Mouse (Mus musculus): ENCODE measurements around the gene Sdr9c7. TPM values are rescaled to one million over a fixed set of nuclear protein-coding genes. Genes with fewer than 3 reads are reported as not detected.
"Not testable (repeated sequence)": the region's sequence is repeated elsewhere in the genome, so short reads cannot be mapped to it uniquely, and the experiment has no call there.

Sdr9c7 gene
- polyA plus RNA-seq, 1 experiment from 2014 or later, result not detected

GRCm38 (mm10) chr10:127917651-127918050 is 19.3 kb downstream of the Sdr9c7 start:
- Histone ChIP-seq H3K4me1 (no peaks in the 10 kb centered on the region), H3K27ac (no peak overlapping the region), H3K4me2 (replicated peaks) (no peak overlapping the region), H3K4me3 (no peak overlapping the region), H3K9me3 (no peaks in the 10 kb centered on the region), H3K36me3 (no peaks in the 10 kb centered on the region), H3K27me3 (no peaks in the 10 kb centered on the region), H3K9ac (no peak overlapping the region)
- WGBS, result 93% methylated on average over 5 of the region's 5 CpGs
- ATAC-seq (ENCODE audit: low FRiP score, low read depth), result no peak

GRCm38 (mm10) chr10:127922241-127922640 is 23.9 kb downstream of the Sdr9c7 start:
- no peaks in the 10 kb centered on the region for H3K9me3 ChIP-seq
- H3K27me3 ChIP-seq, result no peaks in the 10 kb centered on the region
- peaks cover 4% of the 10 kb centered on the region for H3K4me1 ChIP-seq
- H3K27ac ChIP-seq, result no peak overlapping the region
- no peak overlapping the region for H3K4me3 ChIP-seq
- no peak for ATAC-seq (ENCODE audit: low FRiP score, low read depth)
- H3K4me2 ChIP-seq (replicated peaks), result no peak overlapping the region
- WGBS, result 64% methylated on average over 1 of the region's 1 CpGs
- H3K36me3 ChIP-seq, result no peaks in the 10 kb centered on the region
- no peak overlapping the region for H3K9ac ChIP-seq

GRCm38 (mm10) chr10:127923024-127923423 is 24.7 kb downstream of the Sdr9c7 start:
- Histone ChIP-seq H3K4me1 (peaks cover 4% of the 10 kb centered on the region), H3K4me3 (no peak overlapping the region), H3K9ac (no peak overlapping the region), H3K4me2 (replicated peaks) (no peak overlapping the region), H3K9me3 (no peaks in the 10 kb centered on the region), H3K36me3 (no peaks in the 10 kb centered on the region), H3K27ac (no peak overlapping the region), H3K27me3 (no peaks in the 10 kb centered on the region)
- WGBS, result 84% methylated on average over 8 of the region's 8 CpGs
- ATAC-seq (ENCODE audit: low FRiP score, low read depth), result no peak

DNA sequence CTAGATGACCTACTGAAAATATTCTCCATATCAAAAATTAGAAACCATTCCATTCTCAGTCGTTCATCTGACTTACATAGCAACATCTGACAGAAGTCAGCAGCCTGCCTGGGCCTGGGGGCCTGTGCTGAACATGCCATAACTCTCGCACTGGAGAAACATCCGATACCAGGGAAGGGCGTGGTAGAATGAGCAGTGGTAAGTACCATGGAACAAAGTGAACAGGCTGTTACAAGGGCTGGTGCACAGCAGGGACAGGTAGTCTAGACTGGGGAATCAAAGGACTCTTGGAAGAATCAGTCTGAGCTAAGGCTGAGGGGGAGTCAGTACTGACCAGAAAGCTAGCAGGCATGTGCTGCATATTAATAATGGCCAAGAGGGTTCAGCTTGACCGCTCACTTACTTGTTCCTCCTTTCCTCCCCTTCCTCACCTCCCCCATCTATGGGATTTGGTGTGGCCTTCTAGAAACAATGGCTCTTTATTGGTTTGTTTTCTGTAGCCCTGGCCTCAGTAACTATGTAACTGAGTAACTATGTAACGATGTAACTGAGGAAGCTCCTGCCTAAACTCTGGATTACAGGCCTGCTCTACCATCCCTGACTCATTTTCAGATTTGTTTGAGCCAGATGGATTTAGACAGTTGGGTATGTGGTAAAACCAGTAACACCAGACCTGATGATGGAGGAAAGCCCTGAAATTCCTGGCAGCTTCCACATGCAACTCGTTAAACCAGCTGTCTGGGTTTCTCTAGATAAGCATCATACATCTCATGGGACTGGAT is 26.5 kb downstream of the Sdr9c7 start:
- Histone ChIP-seq H3K36me3 (no peaks in the 10 kb centered on the region), H3K9me3 (no peaks in the 10 kb centered on the region), H3K4me1 (peaks cover 4% of the 10 kb centered on the region), H3K4me3 (no peak overlapping the region), H3K27me3 (no peaks in the 10 kb centered on the region), H3K27ac (no peak overlapping the region), H3K4me2 (replicated peaks) (no peak overlapping the region), H3K9ac (no peak overlapping the region)
- WGBS, result 64% methylated on average over 7 of the region's 7 CpGs
- ATAC-seq (ENCODE audit: low FRiP score, low read depth), result no peak

DNA sequence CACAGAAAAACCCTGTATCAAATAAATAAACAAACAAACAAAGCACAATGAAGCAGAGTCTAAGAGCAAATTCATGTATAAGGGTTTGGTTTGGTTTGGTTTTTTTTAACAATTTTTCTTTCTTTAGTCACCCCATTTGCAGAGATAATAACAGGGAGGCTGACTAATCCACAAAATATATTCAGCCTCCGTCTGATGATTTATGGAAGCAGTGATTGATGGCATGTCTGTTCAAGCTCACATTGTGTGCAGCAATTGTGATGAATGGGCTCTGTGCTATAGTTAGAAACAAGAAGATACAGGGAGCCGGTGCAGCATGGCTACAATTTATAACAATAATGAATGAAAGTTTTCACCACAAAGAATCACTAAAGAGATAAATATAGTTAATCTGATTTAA is 29.4 kb downstream of the Sdr9c7 start:
- H3K4me3 ChIP-seq, result no peak overlapping the region
- ATAC-seq (ENCODE audit: low FRiP score, low read depth), result no peak
- no peak overlapping the region for H3K4me2 ChIP-seq (replicated peaks)
- no peaks in the 10 kb centered on the region for H3K27me3 ChIP-seq
- WGBS, result 83% methylated on average over 2 of the region's 2 CpGs
- no peak overlapping the region for H3K9ac ChIP-seq
- H3K9me3 ChIP-seq, result 0 out of 2 replicates have a peak, but pooled peaks cover 5% of the 10 kb centered on the region
- H3K4me1 ChIP-seq, result peaks cover 4% of the 10 kb centered on the region
- no peaks in the 10 kb centered on the region for H3K36me3 ChIP-seq
- H3K27ac ChIP-seq, result no peak overlapping the region

DNA sequence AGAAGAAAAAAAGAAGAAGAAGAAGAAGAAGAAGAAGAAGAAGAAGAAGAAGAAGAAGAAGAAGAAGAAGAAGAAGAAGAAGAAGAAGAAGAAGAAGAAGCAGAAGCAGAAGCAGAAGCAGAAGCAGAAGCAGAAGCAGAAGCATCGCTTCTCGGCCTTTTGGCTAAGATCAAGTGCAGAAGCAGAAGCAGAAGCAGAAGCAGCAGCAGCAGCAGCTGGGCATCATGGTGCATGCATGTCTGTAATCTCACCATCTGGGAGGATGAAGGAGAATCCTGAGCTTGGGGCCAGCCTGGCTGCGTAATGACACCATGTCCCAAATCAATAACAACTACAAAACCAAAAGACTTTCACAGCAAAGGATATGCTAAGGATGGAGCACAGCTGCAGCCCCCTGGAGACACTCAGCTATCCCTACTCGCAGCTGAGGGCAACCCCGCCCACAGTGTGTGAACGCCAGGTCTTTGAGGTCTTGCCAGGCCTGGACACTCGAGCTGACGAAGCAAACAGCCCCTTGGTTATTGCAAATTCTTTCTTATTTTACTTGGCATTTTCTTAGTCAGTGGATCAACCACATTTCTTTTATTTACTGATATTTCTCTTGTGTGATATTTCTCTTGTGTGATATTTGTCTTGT is 34.1 kb downstream of the Sdr9c7 start:
- H3K4me1 ChIP-seq, result no peaks in the 10 kb centered on the region
- H3K9ac ChIP-seq, result no peak overlapping the region

GRCm38 (mm10) chr10:127936271-127936670 is 38.0 kb downstream of the Sdr9c7 start:
- Histone ChIP-seq H3K27ac (no peak overlapping the region), H3K4me2 (replicated peaks) (no peak overlapping the region), H3K9ac (no peak overlapping the region), H3K4me1 (no peaks in the 10 kb centered on the region), H3K4me3 (no peak overlapping the region), H3K36me3 (no peaks in the 10 kb centered on the region), H3K9me3 (no peaks in the 10 kb centered on the region; the same call in 1 of the 2 replicates), H3K27me3 (no peaks in the 10 kb centered on the region)
- no peak for ATAC-seq (ENCODE audit: low FRiP score, low read depth)
- WGBS, result 79% methylated on average over 8 of the region's 8 CpGs

More for the DNA sequence above, 34.1 kb downstream of the Sdr9c7 start:
- ATAC-seq (ENCODE audit: low FRiP score, low read depth), result no peak
- no peak overlapping the region for H3K4me2 ChIP-seq (replicated peaks)
- no peaks in the 10 kb centered on the region for H3K27me3 ChIP-seq
- WGBS, result 64% methylated on average over 8 of the region's 8 CpGs
- H3K4me3 ChIP-seq, result no peak overlapping the region
- H3K9me3 ChIP-seq, result 0 out of 2 replicates have a peak, but pooled peaks cover 5% of the 10 kb centered on the region
- H3K27ac ChIP-seq, result no peak overlapping the region
- H3K36me3 ChIP-seq, result no peaks in the 10 kb centered on the region

DNA sequence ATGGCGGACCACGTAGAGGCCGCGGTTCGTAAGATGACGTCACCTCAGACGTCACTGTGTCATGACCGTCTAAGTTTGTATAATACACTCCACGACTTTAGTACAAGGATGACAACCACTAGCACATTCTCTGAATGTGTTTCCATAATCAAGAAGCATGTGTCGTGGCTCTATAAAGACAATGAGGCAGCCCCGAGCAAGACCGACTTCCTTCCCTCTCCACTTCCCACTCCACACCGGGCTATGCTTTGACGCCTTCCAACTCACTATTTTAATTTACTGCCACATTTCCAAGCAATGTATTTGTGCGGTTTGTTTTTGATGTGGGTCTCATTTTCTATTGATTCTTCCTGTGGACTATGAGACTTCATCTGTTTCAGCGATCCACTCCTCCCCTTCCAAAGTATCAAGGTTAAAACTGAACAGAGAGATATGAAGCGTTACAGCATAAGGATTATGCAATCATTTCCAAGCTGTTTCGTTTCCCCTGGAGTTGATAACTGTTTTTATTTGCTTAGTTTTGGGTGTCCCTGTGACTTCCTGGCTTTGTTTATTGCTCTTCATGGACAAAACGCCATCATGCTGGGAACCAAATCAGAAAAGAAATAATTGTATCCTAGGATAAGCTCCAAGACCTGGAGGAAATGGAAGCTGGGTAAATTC is 38.6 kb downstream of the Sdr9c7 start:
- Histone ChIP-seq H3K9ac (no peak overlapping the region), H3K9me3 (no peaks in the 10 kb centered on the region; the same call in 1 of the 2 replicates), H3K36me3 (no peaks in the 10 kb centered on the region), H3K4me2 (replicated peaks) (no peak overlapping the region), H3K27ac (no peak overlapping the region), H3K27me3 (no peaks in the 10 kb centered on the region), H3K4me3 (no peak overlapping the region), H3K4me1 (no peaks in the 10 kb centered on the region)
- ATAC-seq (ENCODE audit: low FRiP score, low read depth), result no peak
- WGBS, result 85% methylated on average over 19 of the region's 19 CpGs

DNA sequence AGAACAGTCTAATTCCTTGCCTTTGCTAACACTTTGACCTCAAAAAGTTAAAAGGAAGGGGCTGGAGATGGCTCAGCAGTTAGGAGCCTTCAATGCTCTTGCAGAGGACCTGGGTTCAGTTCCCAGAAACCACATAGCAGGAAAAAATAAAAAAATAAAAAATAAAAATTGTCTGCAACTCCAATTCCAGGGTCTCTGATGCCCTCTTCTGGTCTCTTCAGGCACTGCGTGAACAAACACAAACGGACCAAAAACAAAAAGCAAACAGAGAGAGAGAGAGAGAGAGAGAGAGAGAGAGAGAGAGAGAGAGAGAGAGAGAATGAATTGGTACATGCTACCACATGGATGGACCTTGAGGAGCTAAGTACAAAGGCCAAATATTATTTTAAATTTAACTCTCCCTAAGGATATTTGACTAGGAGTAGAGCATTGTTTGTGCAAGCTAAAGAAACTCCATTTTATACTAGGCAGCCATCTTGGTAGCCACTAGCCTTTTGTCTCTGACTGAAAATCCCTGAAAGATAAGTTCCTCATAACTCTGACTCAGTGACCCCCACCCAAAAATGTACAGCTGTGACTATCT is 39.2 kb downstream of the Sdr9c7 start:
- H3K4me3 ChIP-seq, result no peak overlapping the region
- H3K27me3 ChIP-seq, result no peaks in the 10 kb centered on the region
- no peaks in the 10 kb centered on the region for H3K4me1 ChIP-seq
- 1% methylated on average over 2 of the region's 2 CpGs for WGBS
- H3K27ac ChIP-seq, result no peak overlapping the region
- no peaks in the 10 kb centered on the region for H3K36me3 ChIP-seq
- no peak overlapping the region for H3K9ac ChIP-seq
- H3K4me2 ChIP-seq (replicated peaks), result no peak overlapping the region
- H3K9me3 ChIP-seq, result no peaks in the 10 kb centered on the region; the same call in 1 of the 2 replicates
- no peak for ATAC-seq (ENCODE audit: low FRiP score, low read depth)

- not testable (repeated sequence) for H3K9me3 ChIP-seq; H3K4me1 ChIP-seq; H3K9ac ChIP-seq; H3K36me3 ChIP-seq; H3K4me3 ChIP-seq; ATAC-seq (ENCODE audit: low FRiP score, low read depth); H3K27me3 ChIP-seq; H3K27ac ChIP-seq; H3K4me2 ChIP-seq (replicated peaks)
- 94% methylated on average over 10 of the region's 10 CpGs for WGBS
Measured at GRCm38 (mm10) chr10:127939667-127940066, 41.3 kb downstream of the Sdr9c7 start.

DNA sequence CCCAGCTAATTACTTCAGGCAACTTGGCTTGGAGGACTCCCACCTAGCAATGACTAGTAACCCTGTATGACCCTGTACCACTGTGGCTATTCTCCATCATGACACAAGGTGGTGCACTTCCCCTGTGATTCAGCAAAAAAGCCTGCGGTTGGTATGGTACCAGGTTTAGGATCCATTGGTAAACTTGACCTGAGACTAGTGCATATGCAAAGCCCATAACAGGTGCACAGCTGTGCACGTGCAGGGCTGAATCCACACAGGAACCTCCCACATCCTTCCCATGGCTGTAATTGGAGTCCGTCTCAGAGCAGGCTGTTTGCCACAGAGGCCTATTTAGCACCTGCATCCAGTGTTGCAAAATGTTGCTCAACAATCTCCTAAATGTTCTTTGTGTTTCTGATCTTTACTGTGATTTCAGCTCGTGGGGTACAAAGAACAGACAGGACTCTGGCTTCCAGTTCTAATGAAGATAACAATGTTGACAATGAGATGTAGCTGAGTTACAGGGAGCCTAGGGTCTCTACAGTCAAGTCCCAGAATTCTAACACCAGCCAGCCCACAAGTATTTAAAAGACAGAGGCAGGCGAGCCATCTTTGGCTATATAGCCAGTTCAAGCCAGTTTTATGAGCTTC is 47.2 kb downstream of the Sdr9c7 start:
- ATAC-seq (ENCODE audit: low FRiP score, low read depth), result peak; percentile 59; the same call in 1 of the 2 replicates
- 21% methylated on average over 5 of the region's 5 CpGs for WGBS
- H3K27ac ChIP-seq, result no peak overlapping the region

More for the DNA sequence above, 47.2 kb downstream of the Sdr9c7 start:
- H3K4me1 ChIP-seq, result no peaks in the 10 kb centered on the region
- H3K4me2 ChIP-seq (replicated peaks), result no peak overlapping the region
- no peaks in the 10 kb centered on the region for H3K9me3 ChIP-seq
- no peak overlapping the region for H3K9ac ChIP-seq
- no peaks in the 10 kb centered on the region for H3K36me3 ChIP-seq
- H3K27me3 ChIP-seq, result no peaks in the 10 kb centered on the region
- no peak overlapping the region for H3K4me3 ChIP-seq
